Comparison of ENCODE assay signal across 27 mouse cellular contexts in the genomic region with DNA sequence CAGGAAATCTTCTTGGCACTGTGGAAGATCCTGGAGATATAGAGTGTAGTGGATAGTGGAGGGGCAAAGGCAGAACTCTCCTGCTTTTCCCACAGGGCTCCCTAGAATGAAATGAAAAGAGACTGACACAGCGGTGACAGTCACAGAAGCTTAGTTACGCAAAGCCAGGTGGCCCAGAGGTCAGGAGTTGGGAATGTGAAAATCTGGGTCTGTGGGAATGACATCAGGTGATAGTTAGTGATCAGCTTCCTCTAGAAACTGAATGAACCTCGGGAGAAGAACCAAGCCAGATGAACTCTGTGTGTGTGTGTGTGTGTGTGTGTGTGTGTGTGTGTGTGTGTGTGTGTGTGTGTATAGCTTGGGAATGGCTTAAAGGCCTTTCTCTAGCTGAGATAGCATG.
"Had no signal": no experiment of that assay in that cellular context is flagged by ENCODE, and none has a peak within 500 bp of the region (broad histone marks: within the 10 kb centered on the region; RNA-seq: fewer than 3 reads in every experiment).

No protein-coding gene starts in this region.

- DNase-seq: gastrocnemius, postnatal 10 days; gastrocnemius, postnatal 36 days; heart, adult 11 months; heart, adult 2 months; heart, postnatal 14 days; heart, postnatal 36 days; kidney, adult 11 months; kidney, adult 2 months; kidney, adult 9 months; kidney, postnatal 14 days; kidney, postnatal 36 days; layer of hippocampus, adult 9-11 months; layer of hippocampus, postnatal 36 days; left cerebral cortex, postnatal 4 days; liver, embryonic 13.5 days had no signal

- H3K36me3 ChIP-seq: heart, embryonic 13.5 days; heart, embryonic 15.5 days; hindbrain, embryonic 13.5 days; hindbrain, embryonic 15.5 days; intestine, embryonic 15.5 days; kidney, embryonic 15.5 days; limb, embryonic 13.5 days; limb, embryonic 15.5 days; liver, embryonic 13.5 days; liver, embryonic 15.5 days had no signal

- ATAC-seq: hindbrain, postnatal 0 days had no signal

- H3K9ac ChIP-seq: heart, embryonic 13.5 days; heart, embryonic 15.5 days; hindbrain, embryonic 13.5 days; hindbrain, embryonic 15.5 days; intestine, embryonic 15.5 days; kidney, embryonic 15.5 days; limb, embryonic 13.5 days; limb, embryonic 15.5 days; liver, embryonic 13.5 days; liver, embryonic 15.5 days had no signal

- H3K9me3 ChIP-seq: heart, embryonic 13.5 days; heart, embryonic 15.5 days; hindbrain, embryonic 13.5 days; hindbrain, embryonic 15.5 days; intestine, embryonic 15.5 days; kidney, embryonic 15.5 days; limb, embryonic 15.5 days; liver, embryonic 15.5 days had no signal

- H3K4me1 ChIP-seq: hindbrain, embryonic 13.5 days; hindbrain, embryonic 15.5 days; intestine, embryonic 15.5 days; limb, embryonic 13.5 days; limb, embryonic 15.5 days had no signal

- H3K4me2 ChIP-seq: heart, embryonic 11.5 days; heart, embryonic 13.5 days; heart, embryonic 15.5 days; hindbrain, embryonic 13.5 days; hindbrain, embryonic 15.5 days; intestine, embryonic 15.5 days; kidney, embryonic 15.5 days; limb, embryonic 13.5 days; limb, embryonic 15.5 days; liver, embryonic 13.5 days; liver, embryonic 15.5 days had no signal

- H3K27me3 ChIP-seq: heart, embryonic 13.5 days; heart, embryonic 15.5 days; hindbrain, embryonic 13.5 days; hindbrain, embryonic 15.5 days; intestine, embryonic 15.5 days; kidney, embryonic 15.5 days; limb, embryonic 13.5 days; limb, embryonic 15.5 days; liver, embryonic 13.5 days; liver, embryonic 15.5 days had no signal

- H3K4me3 ChIP-seq: heart, adult 2 months; heart, embryonic 13.5 days; heart, embryonic 15.5 days; hindbrain, embryonic 13.5 days; hindbrain, embryonic 15.5 days; intestine, embryonic 15.5 days; kidney, embryonic 15.5 days; limb, embryonic 13.5 days; limb, embryonic 15.5 days; liver, embryonic 13.5 days; liver, embryonic 15.5 days had no signal

- H3K27ac ChIP-seq: heart, adult 2 months; heart, embryonic 13.5 days; heart, embryonic 15.5 days; hindbrain, embryonic 13.5 days; hindbrain, embryonic 15.5 days; hindbrain, postnatal 0 days; intestine, embryonic 15.5 days; kidney, embryonic 15.5 days; kidney, postnatal 0 days; limb, embryonic 13.5 days; limb, embryonic 15.5 days; liver, embryonic 13.5 days; liver, embryonic 15.5 days had no signal
